Mouse (Mus musculus): Measurements from ENCODE around the gene Ppp1r12b.
A peak's percentile ranks its signal among the peaks of the same experiment; 100 is the strongest.

Gene Ppp1r12b

DNA sequence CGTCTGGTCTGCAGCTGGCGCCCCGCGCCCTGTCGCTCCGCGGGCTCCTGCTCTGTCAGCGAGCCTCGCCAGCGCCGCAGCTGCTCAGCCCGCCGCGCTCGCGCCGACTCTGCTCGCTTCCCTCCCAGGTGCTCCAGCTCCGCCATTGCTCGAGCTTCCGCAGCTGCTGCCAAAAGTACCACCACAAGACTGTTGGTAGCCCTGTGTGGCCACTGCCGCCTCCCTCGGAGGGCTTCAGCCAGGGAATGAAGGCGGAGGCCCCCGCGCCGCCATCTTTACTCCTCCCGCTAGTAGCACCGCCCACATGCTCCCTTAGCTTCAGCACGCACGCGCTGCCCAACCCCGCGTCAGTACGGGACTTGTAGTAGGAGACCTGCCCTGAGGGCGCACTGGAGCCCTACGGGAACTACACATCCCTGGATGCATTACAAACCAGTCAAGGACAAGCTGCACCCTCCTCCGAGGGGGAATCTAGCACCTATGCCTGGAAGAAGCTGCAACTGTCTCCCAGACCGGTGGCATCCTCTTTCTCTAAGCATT is at the start of gene Ppp1r12b:
Ppp1r12b (minus strand) TSS at position 306 of the 540 bp plus-strand sequence.
- peak; percentile 96 to 98 for DNase-seq

DNA sequence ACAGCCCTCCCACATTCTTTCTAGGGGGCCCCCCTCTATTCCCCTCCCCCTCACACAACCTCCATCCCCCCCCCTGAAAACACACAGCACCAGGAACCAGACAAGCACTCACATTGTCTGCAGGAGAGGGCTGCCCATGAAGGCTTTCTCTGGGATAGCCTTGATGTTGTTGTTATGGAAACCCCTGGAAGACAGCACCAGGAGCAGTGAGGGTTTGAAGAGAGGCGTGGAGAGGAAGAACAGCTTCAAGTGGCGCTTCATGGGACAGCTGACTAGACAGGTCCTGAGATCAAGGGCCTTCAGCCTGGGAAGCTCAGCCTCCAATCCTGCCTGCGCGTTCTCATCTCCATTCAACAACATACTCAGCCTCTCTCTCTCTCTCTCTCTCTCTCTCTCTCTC is 47.6 kb upstream of the Ppp1r12b start:
- no peak for DNase-seq

DNA sequence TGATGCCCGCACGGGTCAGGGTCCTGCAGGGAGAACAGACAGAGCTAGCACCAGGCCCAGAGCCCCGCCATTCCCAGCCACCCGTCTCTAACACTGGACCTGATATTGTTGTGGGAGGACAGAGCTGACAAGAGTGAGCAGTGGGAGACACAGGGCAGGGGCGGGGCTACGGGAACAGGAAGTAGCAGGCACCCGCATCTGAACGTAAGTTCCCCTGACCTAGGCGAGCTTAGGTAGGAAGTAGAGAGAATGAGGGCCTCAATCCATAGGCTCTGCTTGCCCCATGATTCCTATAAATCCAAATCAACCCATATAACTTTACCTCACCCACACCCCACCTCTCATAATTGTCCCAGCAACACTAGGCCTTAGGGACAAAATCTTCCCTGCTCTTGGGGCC is 44.8 kb upstream of the Ppp1r12b start:
- DNase-seq: no peak

DNA sequence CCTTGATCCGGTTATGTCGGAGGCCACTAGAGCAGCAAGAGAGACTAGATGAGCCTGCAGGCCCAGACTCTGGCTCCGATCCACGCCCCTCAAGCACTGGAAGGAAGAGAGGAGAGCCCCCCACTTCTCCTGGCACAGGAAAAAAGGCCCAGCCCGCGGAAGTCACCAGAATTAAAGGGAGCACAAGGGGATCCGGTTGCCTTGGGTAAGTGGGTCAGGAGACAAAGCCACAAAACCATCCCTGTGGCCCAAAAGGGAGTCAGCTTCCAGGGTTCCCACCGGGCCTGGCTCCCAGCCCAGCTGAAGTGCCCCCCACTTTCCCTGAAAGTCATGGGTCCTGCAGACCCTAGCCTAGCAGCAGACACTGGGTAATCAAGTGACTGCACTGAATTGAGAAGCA is 42.5 kb upstream of the Ppp1r12b start:
- peak in 1 of 2 experiments; percentile 36 for DNase-seq

DNA sequence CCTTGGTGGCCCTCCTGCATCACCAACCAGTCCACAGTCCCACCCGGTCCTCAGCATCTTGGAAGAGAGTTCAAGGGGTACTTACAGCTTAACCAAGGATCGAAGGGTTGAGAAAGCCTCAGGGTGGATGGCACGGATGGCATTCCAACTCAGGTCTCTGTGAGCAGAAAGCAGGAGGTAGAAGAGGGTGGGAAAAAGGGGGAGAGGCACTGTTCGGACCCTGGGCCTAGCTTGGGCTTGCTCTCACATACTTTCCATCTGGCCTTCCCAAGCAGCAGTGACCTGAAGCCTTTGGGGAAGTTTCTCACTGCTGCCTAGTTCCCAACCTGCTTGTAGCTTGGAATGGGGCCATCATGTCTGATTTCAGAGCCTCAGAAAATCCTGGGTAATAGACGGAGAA is 41.8 kb upstream of the Ppp1r12b start:
- DNase-seq: no peak

DNA sequence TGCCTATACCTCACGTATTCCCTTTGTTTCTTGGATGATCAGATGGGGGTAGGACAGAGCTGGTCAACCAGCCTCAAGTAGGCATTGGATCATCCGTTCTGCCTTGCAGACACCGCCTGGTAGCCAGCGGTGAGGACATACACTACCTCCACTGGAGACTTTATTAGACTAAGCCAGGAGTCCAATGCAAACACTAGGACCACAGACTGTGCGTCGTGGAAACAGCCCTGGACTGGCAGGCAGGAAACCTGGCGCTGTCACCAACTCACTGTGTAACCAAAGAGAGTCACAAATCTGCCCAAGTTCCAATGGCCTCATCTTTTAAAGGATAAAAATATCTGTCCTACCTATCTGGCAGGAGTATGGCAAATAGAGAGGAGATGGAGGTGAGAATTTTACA is 40.7 kb upstream of the Ppp1r12b start:
- no peak for DNase-seq

DNA sequence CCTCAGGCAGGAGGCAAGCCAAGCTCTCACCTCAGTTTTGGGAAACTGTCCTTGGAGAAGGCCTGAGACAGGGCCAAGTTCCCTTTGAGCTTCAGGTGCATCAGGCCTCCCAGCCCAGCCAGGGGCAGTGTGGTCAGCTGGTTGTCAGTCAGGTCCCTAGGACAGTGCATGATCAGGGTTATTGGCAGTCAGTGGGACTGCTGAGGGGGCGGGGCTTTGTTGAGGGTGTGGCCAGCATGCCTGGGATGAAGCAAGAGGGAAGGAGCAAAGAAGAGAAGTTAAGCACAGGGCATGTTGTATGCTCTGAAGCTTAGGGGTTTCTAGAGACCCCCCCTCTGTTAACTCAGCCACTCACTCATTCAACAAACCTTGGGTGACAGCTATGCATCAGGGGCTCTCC is 40.2 kb upstream of the Ppp1r12b start:
- DNase-seq: no peak

DNA sequence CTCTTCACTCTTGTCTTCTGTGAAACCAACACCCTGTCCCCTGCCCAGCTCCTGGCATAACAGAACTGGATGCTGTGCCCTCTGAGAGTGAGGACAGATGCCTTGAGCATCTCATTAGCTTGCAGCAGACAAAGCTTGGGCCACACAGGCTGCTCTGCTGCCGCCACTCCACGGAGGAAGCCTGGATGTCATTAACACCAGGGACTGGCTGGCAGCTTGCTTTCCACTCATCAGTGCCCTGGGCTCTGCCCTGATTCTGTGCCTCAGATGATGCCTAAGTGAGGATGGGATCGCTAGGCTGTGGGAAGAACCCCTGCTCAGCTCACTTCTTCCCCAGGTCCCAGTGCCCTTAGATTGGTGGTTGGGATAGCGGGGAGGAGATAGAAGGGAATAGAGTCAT is 39.7 kb upstream of the Ppp1r12b start:
- peak in 1 of 2 experiments; percentile 15 for DNase-seq

DNA sequence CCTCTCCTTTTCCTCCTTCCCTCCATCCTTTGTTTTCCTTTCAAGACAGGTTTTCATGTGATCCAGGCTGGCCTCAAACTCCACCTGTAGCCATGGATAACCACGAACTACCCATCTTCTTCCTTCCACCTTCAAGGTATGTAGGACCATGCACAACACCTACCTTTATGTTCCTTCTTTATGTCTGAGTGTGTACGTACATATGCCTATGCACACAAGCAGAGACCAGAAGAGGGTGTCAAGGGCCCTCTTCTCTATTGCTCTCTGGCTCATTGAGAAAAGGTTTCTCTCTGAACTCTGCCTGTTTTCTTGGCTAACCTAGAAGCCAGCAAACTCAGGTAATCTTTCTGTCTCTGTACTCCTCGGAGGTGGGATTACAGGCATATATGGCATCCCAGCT is 39.0 kb upstream of the Ppp1r12b start:
- no peak for DNase-seq

DNA sequence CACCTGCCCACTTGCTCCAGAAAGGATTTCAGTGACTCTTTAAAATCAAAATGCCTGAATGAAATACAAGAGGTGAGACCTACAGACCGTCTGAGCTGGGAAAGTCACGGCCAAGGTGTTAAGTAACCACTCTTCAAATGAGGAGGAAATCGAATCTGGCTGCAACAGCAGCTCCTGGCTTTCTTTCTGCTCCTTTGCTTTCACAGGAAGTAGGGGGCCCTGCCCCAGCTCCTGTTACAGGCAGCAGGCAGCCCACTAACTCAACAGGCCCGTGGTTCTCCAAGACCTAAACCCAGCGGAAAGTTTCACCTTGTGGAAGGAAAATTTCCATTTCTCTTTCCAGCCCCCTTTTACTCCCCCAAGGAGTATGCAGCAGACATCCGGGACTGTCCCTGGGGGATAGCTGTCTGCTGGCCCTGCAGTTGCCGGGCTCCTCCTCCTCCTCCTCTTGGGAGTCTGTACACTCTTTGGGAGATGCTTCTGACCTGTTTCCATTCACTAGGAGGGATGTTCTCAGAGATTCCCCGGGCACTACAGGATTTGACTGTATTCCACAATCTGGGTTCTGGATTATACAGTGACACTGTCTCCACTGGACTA is 36.4 kb upstream of the Ppp1r12b start:
- DNase-seq: no peak

DNA sequence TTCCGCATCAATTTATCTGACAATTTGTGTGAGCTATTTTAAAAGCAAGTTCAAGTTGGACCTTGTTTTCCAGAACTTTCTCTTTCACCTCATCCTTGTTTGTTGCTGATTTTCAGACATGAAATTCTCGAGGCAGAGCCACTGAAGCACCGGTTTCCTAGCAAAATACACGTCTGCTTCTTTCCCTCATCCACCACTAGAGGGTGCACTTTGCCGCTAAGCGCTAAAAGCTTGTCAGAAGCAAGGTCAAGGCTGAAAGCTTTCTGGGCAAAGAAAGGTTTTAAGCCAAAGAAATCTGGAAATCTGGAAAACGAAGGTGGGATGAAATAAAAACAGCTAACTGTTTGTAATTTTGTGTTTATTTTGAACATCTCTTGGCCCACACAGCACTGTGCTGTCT is 33.6 kb upstream of the Ppp1r12b start:
- DNase-seq: peak; percentile 78 to 87

DNA sequence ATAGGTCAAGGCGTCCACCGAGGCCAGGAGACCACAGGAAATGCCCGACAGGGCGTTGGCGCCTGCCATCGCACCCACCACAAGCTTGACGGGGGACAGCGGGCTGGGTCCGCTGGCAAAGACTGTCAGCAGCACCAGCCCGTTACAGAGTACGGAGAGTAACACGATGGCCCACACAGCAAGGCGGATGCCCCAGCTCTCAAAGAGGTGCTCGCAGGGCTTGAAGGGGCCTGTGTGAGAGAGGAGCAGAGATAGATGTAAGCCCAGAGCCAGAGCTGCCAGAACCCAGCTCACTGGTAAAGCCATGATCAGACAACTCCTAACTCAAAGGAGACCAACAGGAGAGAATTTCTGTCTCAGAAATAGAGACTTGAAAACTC is 32.2 kb upstream of the Ppp1r12b start:
- no peak for DNase-seq

DNA sequence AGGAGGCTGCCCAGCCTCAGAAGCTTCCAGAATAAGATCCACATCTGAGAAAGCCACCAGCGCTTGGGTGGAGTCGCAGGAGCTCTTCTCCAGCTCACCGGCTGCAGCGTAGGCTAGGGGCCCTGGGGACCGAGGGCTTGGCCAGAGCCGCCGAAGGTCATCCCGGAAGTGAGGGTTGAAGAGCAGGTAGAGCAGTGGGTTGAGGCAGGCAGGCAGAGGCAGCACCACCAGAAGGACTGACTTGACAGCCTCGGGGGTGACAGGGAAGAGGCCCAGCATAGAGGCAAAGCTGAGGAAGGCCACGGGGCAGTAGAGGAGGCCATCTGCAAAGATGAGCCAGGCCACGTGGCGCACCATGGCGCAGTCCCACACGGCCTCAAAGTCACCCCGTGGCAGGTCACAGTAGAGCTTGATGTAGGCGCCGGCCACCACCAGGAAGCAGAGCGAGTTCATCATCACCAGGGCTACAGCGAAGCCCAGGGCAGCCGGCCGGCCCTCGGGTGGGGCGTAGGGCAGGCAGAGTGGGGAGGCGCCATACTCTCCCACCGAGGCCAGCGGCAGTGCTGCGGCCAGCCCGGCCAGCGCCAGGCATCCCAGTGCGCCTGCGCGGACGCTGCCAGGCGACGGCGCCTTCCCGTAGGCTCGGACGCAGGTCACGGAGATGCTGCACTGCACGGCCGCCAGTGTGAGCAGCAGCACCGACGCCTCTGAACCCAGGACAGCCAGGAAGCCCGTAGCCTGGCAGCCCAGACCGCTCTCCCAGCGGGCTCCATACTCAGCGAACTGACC is 31.6 kb upstream of the Ppp1r12b start:
- DNase-seq: peak; percentile 74 to 83

DNA sequence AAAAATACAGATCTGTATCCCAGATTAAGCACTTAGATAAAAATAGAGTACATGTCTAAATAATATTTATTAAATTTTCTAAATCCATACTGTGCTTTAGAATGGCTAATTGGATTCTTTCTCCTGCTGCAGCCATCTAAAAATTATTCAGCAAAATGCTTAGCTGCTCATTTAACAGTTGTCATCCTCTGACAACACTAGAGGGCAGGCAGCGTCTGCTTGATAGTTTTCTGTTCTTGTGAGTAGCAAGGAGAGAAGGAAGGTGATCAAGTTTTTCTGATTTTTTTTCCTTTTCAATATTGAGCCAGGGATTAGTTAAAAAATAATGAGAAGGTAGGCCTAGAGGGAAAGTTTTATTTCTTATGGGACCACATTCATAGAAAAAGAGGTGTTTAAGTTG is 17.2 kb upstream of the Ppp1r12b start:
- no peak for DNase-seq

DNA sequence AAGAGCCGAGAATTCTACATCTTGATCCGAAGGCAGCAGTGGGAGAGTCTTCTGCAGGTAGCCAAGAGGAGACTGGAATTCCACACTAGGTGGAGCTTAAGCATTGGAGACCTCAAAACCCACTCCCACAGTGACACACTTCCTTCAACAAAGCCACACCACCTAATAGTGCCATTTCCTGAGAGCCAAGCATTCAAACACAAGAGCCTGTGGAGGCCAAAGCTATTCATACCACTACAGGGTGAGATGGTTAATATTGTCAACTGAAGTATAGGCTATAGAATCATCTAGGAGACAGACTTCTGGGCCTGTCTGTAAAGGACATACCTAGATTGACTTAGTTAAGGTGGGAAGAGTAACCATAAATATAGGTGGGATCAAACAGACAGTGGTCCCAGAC is 9.7 kb upstream of the Ppp1r12b start:
- no peak for DNase-seq

DNA sequence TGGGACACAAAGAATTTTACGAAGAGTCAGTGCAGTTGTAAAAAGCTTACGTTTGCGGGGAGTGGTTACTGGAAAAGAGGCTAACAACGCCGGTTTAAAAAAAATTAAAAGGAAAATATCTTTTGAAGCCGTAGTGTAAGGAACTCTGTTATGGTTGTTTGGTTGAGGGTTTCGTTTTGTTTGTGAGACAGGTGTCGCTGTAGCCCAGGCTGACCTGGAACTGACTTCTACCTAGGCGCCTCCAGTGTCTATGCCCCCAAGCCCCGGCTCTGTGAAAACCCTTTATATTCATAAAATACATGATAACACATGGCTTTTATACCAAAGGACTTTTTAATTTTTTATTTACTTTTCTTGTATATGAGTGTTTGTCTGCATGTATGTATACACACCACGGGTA is 7.1 kb upstream of the Ppp1r12b start:
- peak; percentile 26 to 52 for DNase-seq

DNA sequence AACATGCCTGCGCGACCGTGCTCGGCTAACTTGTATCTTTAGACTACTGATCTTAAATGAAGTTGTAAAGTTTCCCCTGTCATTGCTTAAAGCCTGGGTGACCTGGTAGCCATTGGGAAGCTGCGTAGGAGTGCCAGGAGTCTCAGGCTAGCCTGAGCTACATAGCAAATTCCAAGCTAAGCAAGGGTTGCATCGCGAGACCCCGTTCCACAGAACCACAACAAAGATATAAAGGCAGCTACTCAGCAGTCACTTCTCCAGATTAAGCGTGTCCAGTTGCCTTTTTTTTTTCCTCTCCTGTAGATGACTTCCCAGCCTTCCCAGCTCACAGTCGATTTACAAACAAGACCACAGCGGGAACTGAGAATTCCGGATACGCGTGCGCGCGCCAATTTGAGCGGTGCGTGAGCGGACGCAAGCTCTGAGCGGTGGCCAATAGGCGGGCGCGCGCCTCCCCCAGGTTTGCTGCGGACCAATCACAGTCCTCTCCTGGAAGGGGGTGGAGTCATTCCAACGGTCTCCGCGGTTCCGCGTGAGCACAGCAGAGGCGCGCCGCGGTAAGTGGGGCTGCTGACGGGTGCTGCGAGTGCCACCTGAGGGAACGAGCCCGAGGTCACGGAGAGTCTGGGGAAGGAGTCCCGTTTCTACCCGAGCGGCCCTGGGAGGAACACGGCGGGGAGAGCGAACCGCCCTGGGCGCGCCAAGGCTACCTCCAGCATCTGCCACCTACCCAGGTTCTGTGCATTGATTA is 6.5 kb upstream of the Ppp1r12b start, which contains the start of gene Ube2t:
Ube2t (plus strand) TSS at position 513 of the 751 bp plus-strand sequence.
- DNase-seq: peak; percentile 95 to 96

DNA sequence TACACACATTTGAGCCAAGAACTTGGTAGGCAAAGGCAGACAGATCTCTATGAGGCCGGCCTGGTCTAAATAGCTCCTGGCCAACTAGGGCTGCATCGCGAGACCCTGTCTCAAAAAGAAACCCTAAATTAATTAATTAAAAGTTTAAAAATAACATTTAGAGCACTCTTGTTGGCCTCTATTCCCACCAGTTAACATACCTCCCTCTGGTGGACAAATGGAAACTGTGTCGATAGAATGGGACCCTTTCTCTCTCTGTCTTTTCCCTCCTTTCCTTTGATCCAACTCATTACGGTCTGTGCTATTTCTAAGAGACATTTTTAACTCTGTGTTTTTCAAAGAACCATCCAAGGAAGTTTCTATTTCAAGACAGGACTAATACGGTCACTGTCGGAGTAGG is 4.9 kb upstream of the Ppp1r12b start:
- DNase-seq: no peak

DNA sequence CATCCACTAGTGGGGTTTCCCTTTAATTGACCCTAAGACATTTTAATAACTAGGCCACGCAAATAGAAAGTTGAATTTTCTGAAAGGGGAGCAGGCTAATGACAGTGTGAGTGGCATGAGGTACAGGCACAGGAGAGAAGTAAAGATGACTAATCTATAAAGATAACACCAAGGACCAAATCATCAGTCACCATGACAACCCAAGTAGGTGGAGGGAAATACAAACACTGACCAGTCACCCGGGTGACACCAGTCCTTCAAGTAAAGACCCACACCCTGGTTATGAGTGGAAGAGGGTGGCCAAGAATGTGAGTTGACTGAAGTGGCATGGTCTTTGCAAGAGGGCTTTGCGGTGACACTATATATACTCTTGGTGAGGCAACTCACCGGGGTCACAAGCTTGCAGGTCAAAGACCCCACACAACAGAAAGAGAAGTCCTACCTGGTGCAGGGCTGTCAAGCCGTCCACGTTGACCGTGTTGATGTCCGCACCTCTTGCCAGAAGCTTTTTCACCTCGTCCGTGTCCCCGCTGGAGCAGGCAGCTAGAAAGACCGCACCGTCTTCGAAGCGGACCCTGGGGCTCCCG is 599 bp downstream of the Ppp1r12b start:
- DNase-seq: no peak

DNA sequence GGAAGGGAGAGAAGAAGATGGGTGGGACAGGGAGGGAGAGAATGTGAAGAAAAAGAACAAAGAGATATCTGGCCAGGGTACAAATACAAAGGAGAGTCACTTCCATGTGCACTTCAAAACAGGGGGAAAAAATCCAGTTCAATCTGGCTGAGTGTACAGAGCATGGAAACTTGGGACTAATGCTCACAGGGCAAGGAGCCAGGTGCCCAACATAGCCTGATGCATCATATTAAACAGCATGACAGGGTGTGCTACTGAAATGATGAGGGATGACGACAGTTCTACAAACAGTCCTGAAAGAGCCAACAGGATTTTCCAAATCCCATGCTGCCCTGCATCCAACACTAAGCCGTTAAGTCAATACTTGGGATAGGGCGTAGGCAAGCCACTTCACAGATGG is 5.8 kb downstream of the Ppp1r12b start:
- peak; percentile 49 to 69 for DNase-seq

DNA sequence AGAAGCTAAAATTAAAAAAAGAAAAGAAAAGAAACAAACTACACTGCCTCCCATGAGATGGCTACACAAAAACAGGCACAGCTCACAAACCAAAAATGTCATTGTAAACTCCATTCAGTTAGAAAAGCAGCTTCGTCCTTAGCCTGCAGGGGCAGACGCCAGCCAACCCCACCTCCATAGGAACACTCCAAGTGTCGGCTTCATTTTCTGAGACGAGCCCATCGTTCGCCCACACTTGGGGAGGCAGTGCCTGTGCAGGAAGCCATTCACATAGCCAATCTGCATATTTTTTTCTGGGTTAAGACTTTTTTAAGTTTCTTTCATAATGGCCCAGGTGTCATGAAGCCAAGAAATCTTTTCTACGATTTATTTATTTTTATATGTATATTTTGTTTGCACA is 8.2 kb downstream of the Ppp1r12b start:
- DNase-seq: no peak

DNA sequence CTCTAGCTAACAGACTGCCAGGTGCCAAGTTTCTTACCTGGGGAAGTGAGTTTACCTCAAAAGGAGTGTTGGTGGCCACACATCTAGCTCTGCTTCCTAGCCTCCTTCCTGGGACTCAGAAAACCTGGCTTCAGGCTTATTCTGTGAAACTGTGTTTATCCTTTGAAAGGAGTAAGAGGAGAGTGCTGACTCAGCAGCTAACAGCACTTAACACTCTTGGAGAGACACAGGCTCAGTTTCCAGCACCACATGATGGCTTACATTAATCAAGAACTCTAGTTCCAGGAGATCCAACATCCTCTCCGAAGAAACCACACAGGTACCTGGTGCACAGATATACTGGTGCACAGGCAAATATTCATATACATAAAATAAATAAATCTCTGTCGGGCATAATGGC is 12.8 kb downstream of the Ppp1r12b start:
- DNase-seq: no peak

DNA sequence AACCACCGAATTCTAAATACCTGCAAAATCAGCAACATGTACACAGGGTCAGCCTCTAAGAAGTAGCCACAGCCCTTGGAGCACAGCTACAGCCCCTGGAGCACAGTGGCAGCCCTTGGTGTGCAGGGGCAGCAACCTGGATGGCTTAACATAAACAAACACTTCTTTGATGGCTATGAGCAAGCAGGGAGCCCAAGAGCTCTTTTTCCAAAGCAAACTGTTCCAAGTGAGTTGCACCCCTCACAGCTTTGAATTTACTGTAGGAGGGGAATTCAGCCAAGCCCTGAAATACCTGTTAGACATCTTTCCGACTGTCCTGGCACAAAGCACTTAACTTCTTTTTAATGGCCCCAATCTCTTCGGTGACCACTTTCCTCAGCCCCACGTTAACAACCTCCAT is 14.9 kb downstream of the Ppp1r12b start:
- no peak for DNase-seq
